Mouse (Mus musculus) bone marrow, adult 2 months (tissue): ENCODE results near the gene Snx1. TPM values are rescaled to one million over a fixed set of nuclear protein-coding genes. Genes with fewer than 3 reads are reported as not detected.

Source experiments
- H3K27ac ChIP-seq: fragments of 200-500 bp; 2 replicates; pipeline ENCODE4 v1.5.1; 2012; ENCODE audit warnings: low read depth, mild to moderate bottlenecking, control low read depth, inconsistent platforms, low read length; ENCODE audit not compliant: control insufficient read depth, poor library complexity, insufficient read depth
- H3K4me1 ChIP-seq: fragments of 200-500 bp; 2 replicates; pipeline ENCODE4 v1.6.1; 2011; ENCODE audit warnings: low read length; ENCODE audit not compliant: control insufficient read depth, insufficient read depth
- H3K4me3 ChIP-seq: fragments of 200-500 bp; replicated peaks from 2 replicates; pipeline ENCODE3; 2011; ENCODE audit warnings: mild to moderate bottlenecking, low read depth, low read length, control low read depth; ENCODE audit not compliant: control insufficient read depth
- CTCF ChIP-seq: fragments of 200-500 bp; IDR thresholded peaks from 2 replicates; pipeline ENCODE4 v1.5.1; 2011; ENCODE audit warnings: low read length, control low read depth; ENCODE audit not compliant: control insufficient read depth, insufficient read depth
- POLR2A ChIP-seq: fragments of 200-500 bp; IDR thresholded peaks from 2 replicates; pipeline ENCODE4 v1.6.1; 2011; ENCODE audit warnings: low read depth, mild to moderate bottlenecking, control low read depth, low read length, borderline replicate concordance; ENCODE audit not compliant: control insufficient read depth
- WGBS: fragments of 180-500 bp; shearing (Covaris S2); methylation state at CpG from one replicate; pipeline ENCODE4 v1.1.7; 2018; 5-methylcytosine and 5-hydroxymethylcytosine counted together
- polyA plus RNA-seq: library from polyadenylated mRNA; stranded (reverse); fragments of >200 nt; gene quantifications from 2 replicates; pipeline ENCODE4 v1.2.4, GENCODE M21; 2011; ENCODE audit warnings: low replicate concordance; ENCODE audit not compliant: missing spikeins, insufficient read depth, insufficient read length

Gene Snx1
- polyA plus RNA-seq, 1 experiment, result 44.1 TPM

GRCm38 (mm10) chr9:66091327-66092231 lies 34.8 kb downstream of the Snx1 start:
- 92% methylated on average over 6 of the region's 6 CpGs for WGBS
- H3K4me1 ChIP-seq, result no peaks in the 10 kb centered on the region
- TF ChIP-seq POLR2A (no peak), CTCF (no peak)
- no peak overlapping the region for H3K27ac ChIP-seq
- H3K4me3 ChIP-seq, result no peak overlapping the region

DNA sequence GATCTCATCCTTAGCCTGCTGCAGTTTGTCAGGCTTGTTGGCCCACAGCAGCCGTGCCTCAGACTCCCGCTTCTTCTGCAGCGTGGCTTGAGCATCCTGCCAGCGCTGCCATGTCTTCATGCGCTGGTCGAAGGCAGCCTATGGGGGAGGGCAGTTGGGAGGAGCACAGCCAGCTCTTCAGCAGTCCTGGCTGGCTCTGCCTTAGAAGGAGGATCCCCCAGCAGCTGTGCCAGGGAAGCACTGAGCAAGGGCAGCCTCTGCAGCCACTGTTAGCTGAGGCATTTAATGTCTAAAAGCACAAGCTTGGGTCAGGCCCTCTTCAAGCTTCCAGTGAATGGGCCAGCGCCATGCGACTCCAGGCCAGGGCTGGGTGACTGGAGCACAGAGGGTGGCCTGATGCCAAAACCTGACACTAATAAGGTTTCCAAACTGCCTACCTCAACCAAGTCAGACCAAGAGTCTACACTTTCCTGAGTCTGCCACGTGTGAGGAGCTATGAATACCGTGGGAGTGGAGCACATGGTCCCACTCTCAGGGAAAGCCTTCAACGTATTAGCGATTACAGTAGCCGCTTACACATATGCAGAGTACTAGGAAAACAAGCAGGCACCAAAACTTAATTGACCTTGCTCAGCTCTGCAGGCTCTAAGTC lies 35.7 kb downstream of the Snx1 start:
- TF ChIP-seq CTCF, result no peak
- TF ChIP-seq POLR2A, result no peak
- no peak overlapping the region for H3K27ac ChIP-seq

DNA sequence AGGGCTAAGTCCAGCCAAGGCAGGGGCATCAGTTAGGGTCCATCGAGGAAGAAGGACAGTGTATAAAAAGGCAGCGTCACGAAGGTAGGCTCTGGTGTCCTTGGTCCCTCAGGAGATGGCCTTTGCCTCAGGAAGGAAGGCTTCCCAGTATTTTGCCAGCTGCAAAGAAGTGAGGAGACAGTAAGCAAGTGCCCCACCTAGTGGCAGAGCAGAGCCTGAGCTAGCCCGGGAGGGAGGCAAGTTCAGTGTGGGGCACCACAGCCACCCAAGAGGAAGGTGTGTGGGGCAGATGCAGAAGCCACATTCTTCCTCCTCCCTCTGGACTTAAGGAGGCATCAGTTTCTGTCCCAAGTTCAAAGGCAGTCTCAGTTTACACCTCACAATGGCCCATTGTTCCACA lies 38.0 kb downstream of the Snx1 start:
- WGBS, result 73% methylated on average over 4 of the region's 4 CpGs
- Histone ChIP-seq H3K4me1 (no peaks in the 10 kb centered on the region), H3K4me3 (no peak overlapping the region), H3K27ac (no peak overlapping the region)
- TF ChIP-seq CTCF (peak; percentile 75), POLR2A (no peak)

More for the DNA sequence above, 35.7 kb downstream of the Snx1 start:
- Histone ChIP-seq H3K4me3 (no peak overlapping the region), H3K4me1 (no peaks in the 10 kb centered on the region)
- WGBS, result 91% methylated on average over 13 of the region's 13 CpGs

- Histone ChIP-seq H3K4me3 (no peak overlapping the region), H3K27ac (no peak overlapping the region), H3K4me1 (no peaks in the 10 kb centered on the region)
- 89% methylated on average over 7 of the region's 7 CpGs for WGBS
- TF ChIP-seq POLR2A (no peak), CTCF (no peak)
Measured at GRCm38 (mm10) chr9:66087062-66087461, 39.3 kb downstream of the Snx1 start.

GRCm38 (mm10) chr9:66084171-66084570 lies 42.2 kb downstream of the Snx1 start:
- TF ChIP-seq CTCF (no peak), POLR2A (no peak)
- Histone ChIP-seq H3K27ac (no peak overlapping the region), H3K4me1 (no peaks in the 10 kb centered on the region), H3K4me3 (no peak overlapping the region)
- WGBS, result 84% methylated on average over 3 of the region's 3 CpGs

DNA sequence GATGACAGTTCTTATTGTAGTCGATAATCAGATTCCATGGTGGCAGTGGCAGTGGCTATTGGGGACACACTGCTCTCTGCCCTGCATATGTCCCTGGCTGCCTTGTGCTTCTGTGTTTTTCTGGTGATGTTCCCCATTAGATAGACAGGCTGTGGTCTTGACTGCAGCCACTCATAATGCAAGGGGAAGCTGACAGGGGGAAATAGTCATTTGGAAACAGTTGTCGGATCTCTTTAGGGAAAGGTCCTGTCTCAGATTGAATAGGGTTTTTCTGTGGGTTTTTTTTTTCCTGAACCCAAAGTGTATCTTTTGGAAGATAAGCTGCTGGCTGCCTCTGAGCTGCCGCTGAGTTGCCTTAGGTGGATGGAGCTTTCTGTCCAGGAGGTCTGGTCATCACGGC lies 44.4 kb downstream of the Snx1 start:
- no peak for TF ChIP-seq CTCF
- no peak for TF ChIP-seq POLR2A
- Histone ChIP-seq H3K27ac (no peak overlapping the region), H3K4me1 (no peaks in the 10 kb centered on the region), H3K4me3 (no peak overlapping the region)
- WGBS, result 59% methylated on average over 4 of the region's 4 CpGs

- H3K27ac ChIP-seq, result no peak overlapping the region
- no peak for TF ChIP-seq CTCF
- no peak for TF ChIP-seq POLR2A
- H3K4me1 ChIP-seq, result no peaks in the 10 kb centered on the region
- WGBS, result 87% methylated on average over 3 of the region's 3 CpGs
- no peak overlapping the region for H3K4me3 ChIP-seq
Measured at GRCm38 (mm10) chr9:66080804-66081459, 45.5 kb downstream of the Snx1 start.

DNA sequence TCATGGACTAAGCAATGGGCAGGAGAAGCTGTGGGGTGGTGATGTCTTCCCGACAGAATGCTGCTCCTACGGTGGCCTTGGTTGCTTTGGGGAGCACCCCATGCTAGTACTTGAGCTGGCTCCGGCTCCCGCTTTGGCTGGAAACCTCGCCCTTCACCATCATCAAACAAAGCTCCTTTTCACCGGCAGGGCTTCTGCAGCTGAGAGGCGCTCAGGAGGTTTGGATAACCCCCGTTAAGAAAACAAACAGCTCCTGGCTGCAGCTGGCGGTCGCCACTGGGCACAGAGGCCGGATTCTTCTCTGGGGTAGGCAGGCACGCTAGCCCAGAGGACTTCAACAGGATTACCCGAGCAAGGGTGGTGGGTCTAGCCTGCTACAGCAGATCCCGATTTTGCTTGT lies 47.9 kb downstream of the Snx1 start:
- TF ChIP-seq POLR2A (no peak), CTCF (no peak)
- 47% methylated on average over 14 of the region's 14 CpGs for WGBS

GRCm38 (mm10) chr9:66078072-66078471 lies 48.3 kb downstream of the Snx1 start:
- WGBS, result 72% methylated on average over 3 of the region's 3 CpGs
- Histone ChIP-seq H3K27ac (no peak overlapping the region), H3K4me1 (no peaks in the 10 kb centered on the region), H3K4me3 (no peak overlapping the region)
- no peak for TF ChIP-seq CTCF
- no peak for TF ChIP-seq POLR2A

More for the DNA sequence above, 47.9 kb downstream of the Snx1 start:
- Histone ChIP-seq H3K27ac (no peak overlapping the region), H3K4me1 (no peaks in the 10 kb centered on the region), H3K4me3 (no peak overlapping the region)
